Mouse (Mus musculus): Measurements from ENCODE around the gene Mrps12. TPM values are rescaled to one million over a fixed set of nuclear protein-coding genes. Genes with fewer than 3 reads are reported as not detected.
A peak's percentile ranks its signal among the peaks of the same experiment; 100 is the strongest.

The Mrps12 gene
- polyA plus RNA-seq, 1 experiment from 2014 or later, result 143 TPM

DNA sequence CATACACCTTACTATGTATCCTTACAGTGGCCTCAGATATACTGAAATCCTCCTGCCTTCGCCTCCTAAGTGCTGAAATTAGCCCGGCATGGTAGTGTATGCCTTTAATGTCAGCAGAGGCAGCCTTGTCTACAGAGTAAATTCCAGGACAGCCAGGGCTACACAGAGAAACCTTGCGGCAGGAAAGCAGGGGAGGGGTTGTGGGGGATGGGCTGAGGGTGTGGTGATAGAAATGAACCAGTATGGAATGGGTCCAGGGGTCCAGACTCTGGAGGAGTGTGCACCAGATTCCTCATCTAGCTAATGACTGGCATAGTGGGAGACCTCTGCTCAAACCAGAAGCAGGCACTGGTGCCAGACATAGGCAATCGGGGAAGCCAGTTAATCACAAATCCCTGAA lies 22.5 kb downstream of the Mrps12 start:
- Histone ChIP-seq H3K4me2 (ENCODE audit: low read length) (no peak overlapping the region), H3K9me3 (replicated peaks; ENCODE audit: low read length) (no peaks in the 10 kb centered on the region), H3K9ac (ENCODE audit: low read depth, low read length) (no peak overlapping the region), H3K27ac (no peak overlapping the region), H3K4me3 (replicated peaks; ENCODE audit: low read depth, low read length) (no peak overlapping the region), H3K4me1 (replicated peaks; ENCODE audit: insufficient read depth, low read length) (0 out of 2 replicates have a peak, but pooled peaks cover 5% of the 10 kb centered on the region), H3K27me3 (ENCODE audit: insufficient read depth, low read length) (no peaks in the 10 kb centered on the region), H3K36me3 (ENCODE audit: insufficient read depth, low read length) (no peaks in the 10 kb centered on the region)
- ATAC-seq (replicated peaks; ENCODE audit: low FRiP score, low read depth) (no peak), DNase-seq (ENCODE audit: low spot score) (no peak)
- TF ChIP-seq CTCF (IDR thresholded peaks at IDR 0.05; ENCODE audit: low read depth), result no peak
- WGBS, result 49% methylated on average over 4 of the region's 4 CpGs

DNA sequence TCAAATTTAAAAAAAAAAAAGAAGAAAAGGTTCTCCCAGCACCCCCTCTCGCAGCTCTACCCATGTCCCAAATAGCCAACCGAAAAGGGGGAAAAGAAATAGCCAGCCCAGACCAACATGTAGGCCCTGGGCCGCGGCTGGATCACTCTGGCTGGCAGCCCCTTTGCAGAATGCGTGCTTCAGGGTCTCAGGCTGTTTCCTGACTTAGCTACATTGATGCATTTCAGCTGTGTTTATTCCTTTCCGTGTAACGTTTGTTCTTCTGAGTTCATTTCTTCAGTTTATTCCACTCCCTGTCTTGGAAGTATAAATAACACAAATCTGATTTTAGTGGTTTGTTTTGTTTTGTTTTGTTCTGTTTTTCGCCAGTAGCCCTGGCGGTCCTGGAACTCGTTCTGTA lies 23.9 kb downstream of the Mrps12 start:
- ATAC-seq (replicated peaks; ENCODE audit: low FRiP score, low read depth) (no peak), DNase-seq (ENCODE audit: low spot score) (peak; percentile 54)
- no peaks in the 10 kb centered on the region for H3K9me3 ChIP-seq (replicated peaks; ENCODE audit: low read length)
- no peak overlapping the region for H3K9ac ChIP-seq (ENCODE audit: low read depth, low read length)
- no peaks in the 10 kb centered on the region for H3K27me3 ChIP-seq (ENCODE audit: insufficient read depth, low read length)
- H3K36me3 ChIP-seq (ENCODE audit: insufficient read depth, low read length), result no peaks in the 10 kb centered on the region
- 66% methylated on average over 10 of the region's 10 CpGs for WGBS
- no peak overlapping the region for H3K4me3 ChIP-seq (replicated peaks; ENCODE audit: low read depth, low read length)
- H3K27ac ChIP-seq, result no peak overlapping the region
- peak overlapping the region; percentile 79; the same call in 1 of the 2 replicates for H3K4me2 ChIP-seq (ENCODE audit: low read length)
- TF ChIP-seq CTCF (IDR thresholded peaks at IDR 0.05; ENCODE audit: low read depth), result no peak
- peaks cover 5% of the 10 kb centered on the region; the same call in 1 of the 2 replicates for H3K4me1 ChIP-seq (replicated peaks; ENCODE audit: insufficient read depth, low read length)

DNA sequence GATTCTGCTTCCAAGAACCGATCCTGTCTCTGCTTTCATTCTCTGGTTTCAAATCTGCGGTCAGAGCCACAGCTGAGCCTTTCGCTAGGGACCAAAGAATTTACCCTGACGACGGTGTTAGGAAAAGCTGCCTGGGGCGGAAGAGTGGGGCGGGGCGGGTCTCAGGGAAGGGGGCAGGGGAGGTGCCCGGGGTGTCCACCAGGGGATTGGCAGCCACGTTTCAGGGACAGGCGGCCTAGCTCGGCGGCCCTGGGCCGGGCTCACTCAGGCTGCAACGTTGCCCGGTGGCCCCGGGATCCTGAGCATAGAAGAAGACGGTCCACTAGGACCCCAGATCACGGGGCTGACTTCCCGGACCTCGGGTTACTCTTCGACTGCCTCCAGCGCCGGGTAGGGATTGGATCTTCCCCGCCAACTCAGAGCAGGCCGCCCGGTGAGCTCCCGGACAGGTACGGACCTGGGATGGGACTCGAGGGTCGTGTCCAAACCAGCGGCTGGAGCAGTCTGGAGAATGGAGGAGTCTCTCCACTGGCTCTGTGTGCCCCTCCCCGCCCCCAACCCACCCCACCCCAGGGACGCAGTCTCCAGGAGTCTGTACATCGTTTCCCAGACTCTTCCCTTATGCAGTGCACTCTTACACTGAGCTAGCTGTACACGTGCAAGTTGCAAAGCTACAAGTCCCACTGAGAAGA lies 24.9 kb downstream of the Mrps12 start, which contains the start of gene Fbxo17:
TSS of gene Fbxo17 (plus strand) at position 215 of the 692 bp plus-strand sequence.
- H3K27ac ChIP-seq, result peak within 1 kb of the TSS; percentile 50; the same call in 1 of the 2 replicates
- DNase-seq (ENCODE audit: low spot score), result peak; percentile 78
- peak within 1 kb of the TSS; percentile 43 for H3K4me3 ChIP-seq (replicated peaks; ENCODE audit: low read depth, low read length)
- H3K27me3 ChIP-seq (ENCODE audit: insufficient read depth, low read length), result no peaks in the 10 kb centered on the region
- H3K4me1 ChIP-seq (replicated peaks; ENCODE audit: insufficient read depth, low read length), result peaks cover 5% of the 10 kb centered on the region; the same call in 1 of the 2 replicates
- peak within 1 kb of the TSS; percentile 70 for H3K9ac ChIP-seq (ENCODE audit: low read depth, low read length)
- H3K36me3 ChIP-seq (ENCODE audit: insufficient read depth, low read length), result no peaks in the 10 kb centered on the region
- TF ChIP-seq CTCF (IDR thresholded peaks at IDR 0.05; ENCODE audit: low read depth), result peak; percentile 25; the same call in 1 of the 2 replicates
- no peaks in the 10 kb centered on the region for H3K9me3 ChIP-seq (replicated peaks; ENCODE audit: low read length)
- 2% methylated on average over 36 of the region's 36 CpGs for WGBS
- peak within 1 kb of the TSS; percentile 79 for H3K4me2 ChIP-seq (ENCODE audit: low read length)
- peak; percentile 70 for ATAC-seq (replicated peaks; ENCODE audit: low FRiP score, low read depth)

DNA sequence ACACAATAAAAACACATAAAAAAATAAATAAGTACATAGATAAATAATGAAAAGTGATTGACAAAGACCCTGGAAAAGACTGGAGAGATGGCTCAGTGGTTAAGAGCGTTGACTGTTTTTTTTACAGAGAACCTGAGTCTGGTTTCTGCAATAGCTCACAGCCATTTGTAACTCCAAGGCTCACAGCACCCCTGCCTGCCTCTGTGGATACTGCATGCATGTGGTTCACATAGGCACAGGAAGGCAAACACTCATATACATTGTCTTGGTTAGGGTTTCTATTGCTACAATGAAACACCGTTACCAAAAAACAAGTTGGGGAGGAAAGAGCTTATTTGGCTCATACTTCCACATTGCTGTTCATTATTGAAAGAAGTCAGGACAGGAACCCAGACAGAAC lies 26.0 kb downstream of the Mrps12 start:
- Histone ChIP-seq H3K4me3 (replicated peaks; ENCODE audit: low read depth, low read length) (no peak overlapping the region), H3K9me3 (replicated peaks; ENCODE audit: low read length) (no peaks in the 10 kb centered on the region), H3K36me3 (ENCODE audit: insufficient read depth, low read length) (no peaks in the 10 kb centered on the region), H3K9ac (ENCODE audit: low read depth, low read length) (no peak overlapping the region), H3K4me1 (replicated peaks; ENCODE audit: insufficient read depth, low read length) (peaks cover 5% of the 10 kb centered on the region; the same call in 1 of the 2 replicates), H3K4me2 (ENCODE audit: low read length) (no peak overlapping the region), H3K27me3 (ENCODE audit: insufficient read depth, low read length) (no peaks in the 10 kb centered on the region), H3K27ac (no peak overlapping the region)
- WGBS, result 95% methylated on average over 2 of the region's 2 CpGs
- DNase-seq (ENCODE audit: low spot score), result no peak
- peak; percentile 34; the same call in 1 of the 2 replicates for TF ChIP-seq CTCF (IDR thresholded peaks at IDR 0.05; ENCODE audit: low read depth)
- ATAC-seq (replicated peaks; ENCODE audit: low FRiP score, low read depth), result no peak

DNA sequence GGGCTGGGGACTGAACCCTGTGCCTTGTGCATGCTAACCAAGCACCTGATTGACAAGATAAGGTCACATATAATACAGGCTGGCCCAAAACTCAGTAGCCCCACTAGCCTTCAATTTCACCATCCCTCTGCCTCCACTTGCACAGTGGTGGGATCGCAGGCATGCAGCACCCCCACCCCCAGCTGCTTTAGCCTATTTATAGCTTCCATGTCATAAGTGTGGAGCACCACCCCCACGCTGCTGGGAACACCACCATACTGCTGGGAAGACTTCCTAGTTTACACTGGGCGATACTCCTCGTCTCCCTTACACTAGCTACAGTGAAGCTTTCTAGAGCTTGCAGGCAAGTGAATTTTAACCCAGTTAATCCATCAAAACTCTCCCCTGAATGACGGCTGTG lies 27.0 kb downstream of the Mrps12 start:
- Histone ChIP-seq H3K27me3 (ENCODE audit: insufficient read depth, low read length) (no peaks in the 10 kb centered on the region), H3K27ac (no peak overlapping the region), H3K9ac (ENCODE audit: low read depth, low read length) (no peak overlapping the region), H3K4me2 (ENCODE audit: low read length) (no peak overlapping the region), H3K4me3 (replicated peaks; ENCODE audit: low read depth, low read length) (no peak overlapping the region), H3K9me3 (replicated peaks; ENCODE audit: low read length) (no peaks in the 10 kb centered on the region), H3K36me3 (ENCODE audit: insufficient read depth, low read length) (no peaks in the 10 kb centered on the region), H3K4me1 (replicated peaks; ENCODE audit: insufficient read depth, low read length) (peaks cover 5% of the 10 kb centered on the region; the same call in 1 of the 2 replicates)
- WGBS, result 75% methylated on average over 5 of the region's 5 CpGs
- DNase-seq (ENCODE audit: low spot score) (no peak), ATAC-seq (replicated peaks; ENCODE audit: low FRiP score, low read depth) (no peak)
- no peak for TF ChIP-seq CTCF (IDR thresholded peaks at IDR 0.05; ENCODE audit: low read depth)

DNA sequence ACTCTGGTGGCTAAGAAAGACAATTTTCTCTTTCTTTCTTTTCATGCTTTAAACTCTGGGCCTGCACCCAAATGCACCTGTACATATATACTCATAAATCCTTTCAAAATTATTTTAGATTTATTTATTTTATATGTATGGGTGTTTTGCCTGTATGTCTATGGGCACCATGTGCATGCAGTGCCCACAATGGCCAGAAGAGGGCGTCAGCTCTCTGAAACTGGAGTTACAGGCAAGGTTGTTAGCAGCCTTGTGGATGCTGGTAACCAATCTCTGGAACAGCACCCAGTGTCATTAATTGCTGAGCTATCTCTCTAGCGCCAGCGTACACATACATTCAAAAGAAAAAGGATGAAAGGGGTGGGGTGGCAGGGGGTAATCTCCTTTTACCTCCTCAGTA lies 30.7 kb downstream of the Mrps12 start:
- 70% methylated on average over 3 of the region's 3 CpGs for WGBS
- ATAC-seq (replicated peaks; ENCODE audit: low FRiP score, low read depth), result no peak
- TF ChIP-seq CTCF (IDR thresholded peaks at IDR 0.05; ENCODE audit: low read depth), result peak; percentile 43

More for the DNA sequence above, 30.7 kb downstream of the Mrps12 start:
- Histone ChIP-seq H3K27me3 (ENCODE audit: insufficient read depth, low read length) (no peaks in the 10 kb centered on the region), H3K27ac (no peak overlapping the region), H3K4me1 (replicated peaks; ENCODE audit: insufficient read depth, low read length) (no peaks in the 10 kb centered on the region; the same call in 1 of the 2 replicates), H3K4me3 (replicated peaks; ENCODE audit: low read depth, low read length) (no peak overlapping the region), H3K9ac (ENCODE audit: low read depth, low read length) (no peak overlapping the region), H3K4me2 (ENCODE audit: low read length) (no peak overlapping the region), H3K36me3 (ENCODE audit: insufficient read depth, low read length) (no peaks in the 10 kb centered on the region), H3K9me3 (replicated peaks; ENCODE audit: low read length) (no peaks in the 10 kb centered on the region; the same call in 1 of the 2 replicates)
- no peak for DNase-seq (ENCODE audit: low spot score)
